Mouse (Mus musculus) R1 (cell line): ENCODE data around the gene Hist1h4j.

Experiments used
- DNase-seq: peaks from one replicate; pipeline ENCODE4 v3.0.0-alpha.2; 2018; ENCODE audit warnings: low read depth, low spot score

Gene Hist1h4j

DNA sequence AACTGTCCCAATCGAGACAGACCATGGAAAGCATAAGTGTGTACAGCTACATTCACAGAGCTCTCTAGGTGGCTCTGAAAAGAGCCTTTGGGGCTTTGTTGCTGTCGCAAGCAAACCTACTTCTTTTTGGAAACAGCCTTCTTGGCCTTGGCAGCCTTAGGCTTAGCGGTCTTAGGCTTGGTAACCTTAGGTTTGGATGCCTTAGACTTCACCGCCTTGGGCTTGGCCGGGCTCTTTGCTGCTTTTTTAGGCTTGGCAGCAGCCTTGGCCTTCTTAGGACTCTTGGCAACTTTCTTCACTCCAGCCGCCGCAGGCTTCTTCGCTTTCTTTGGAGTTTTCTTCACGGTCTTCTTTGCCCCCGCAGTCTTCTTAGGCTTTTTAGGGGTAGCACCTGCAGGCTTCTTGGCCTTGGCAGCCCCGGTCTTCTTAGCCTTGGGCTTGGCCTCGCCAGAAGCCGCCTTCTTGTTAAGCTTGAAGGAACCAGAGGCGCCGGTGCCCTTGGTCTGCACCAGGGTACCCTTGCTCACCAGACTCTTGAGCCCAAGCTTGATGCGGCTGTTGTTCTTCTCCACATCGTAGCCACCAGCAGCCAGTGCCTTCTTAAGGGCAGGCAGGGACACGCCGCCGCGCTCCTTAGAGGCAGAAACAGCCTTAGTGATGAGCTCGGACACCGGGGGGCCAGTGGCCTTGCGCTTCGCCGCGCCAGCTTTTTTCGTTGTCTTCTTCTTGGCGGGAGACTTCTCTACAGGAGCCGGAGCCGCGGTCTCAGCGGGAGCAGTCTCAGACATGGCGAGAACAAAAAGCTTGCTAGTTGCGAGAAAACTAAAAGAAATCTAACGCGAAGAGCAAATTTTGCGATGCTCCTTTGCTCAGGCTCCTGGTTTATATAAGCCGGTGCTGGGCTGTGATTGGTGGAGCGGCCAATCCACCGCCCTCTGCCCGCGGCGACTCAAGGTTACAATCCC, 45.2 kb downstream of the Hist1h4j start, which contains the start of gene Hist1h1b:
Gene Hist1h1b (minus strand): TSS at position 859 of the 965 bp plus-strand sequence.
- peak; percentile 87 for DNase-seq

DNA sequence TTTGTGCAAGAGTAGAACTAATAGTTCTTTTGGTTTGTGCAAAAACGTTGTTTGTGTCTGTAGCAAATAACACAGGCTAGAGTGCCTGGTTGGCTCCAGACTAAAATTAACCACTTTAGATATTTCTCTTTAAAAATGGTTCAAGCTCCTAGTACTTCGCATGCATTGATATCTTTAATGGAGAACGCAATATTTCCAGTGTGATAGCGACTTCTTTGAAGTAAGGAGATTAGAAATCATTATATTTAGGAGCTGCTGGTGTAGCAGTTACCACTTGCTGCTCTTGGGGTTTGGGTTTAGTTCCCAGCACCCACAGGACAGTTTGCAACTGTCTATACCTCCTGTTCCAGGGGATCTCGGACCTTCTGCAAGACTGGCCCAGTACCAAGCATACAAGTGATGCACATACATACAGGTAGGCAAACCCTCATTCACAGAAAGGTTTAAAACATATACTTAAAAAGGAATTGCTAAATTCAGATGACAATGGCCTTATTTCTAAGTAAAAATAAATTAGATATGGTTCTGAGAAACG, 46.2 kb downstream of the Hist1h4j start:
- DNase-seq: no peak

DNA sequence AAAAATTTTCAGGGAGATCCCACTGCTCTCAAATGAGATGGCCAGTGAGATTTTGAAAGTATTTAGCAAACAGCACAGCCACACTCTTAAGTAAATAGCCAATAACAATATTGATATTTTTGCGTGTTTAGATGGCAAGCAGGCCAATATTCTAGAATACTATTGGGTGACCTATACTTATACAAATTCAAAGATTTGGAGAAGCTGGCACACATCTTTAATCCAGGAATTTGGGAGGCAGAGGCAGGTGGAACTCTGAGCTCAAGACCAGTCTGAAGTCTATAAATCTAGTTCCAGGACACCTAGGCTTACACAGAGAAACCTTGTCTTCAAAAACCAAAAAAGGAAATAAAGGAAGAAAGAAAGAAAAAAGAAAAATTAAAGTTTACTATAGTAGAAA, 46.8 kb downstream of the Hist1h4j start:
- no peak for DNase-seq

DNA sequence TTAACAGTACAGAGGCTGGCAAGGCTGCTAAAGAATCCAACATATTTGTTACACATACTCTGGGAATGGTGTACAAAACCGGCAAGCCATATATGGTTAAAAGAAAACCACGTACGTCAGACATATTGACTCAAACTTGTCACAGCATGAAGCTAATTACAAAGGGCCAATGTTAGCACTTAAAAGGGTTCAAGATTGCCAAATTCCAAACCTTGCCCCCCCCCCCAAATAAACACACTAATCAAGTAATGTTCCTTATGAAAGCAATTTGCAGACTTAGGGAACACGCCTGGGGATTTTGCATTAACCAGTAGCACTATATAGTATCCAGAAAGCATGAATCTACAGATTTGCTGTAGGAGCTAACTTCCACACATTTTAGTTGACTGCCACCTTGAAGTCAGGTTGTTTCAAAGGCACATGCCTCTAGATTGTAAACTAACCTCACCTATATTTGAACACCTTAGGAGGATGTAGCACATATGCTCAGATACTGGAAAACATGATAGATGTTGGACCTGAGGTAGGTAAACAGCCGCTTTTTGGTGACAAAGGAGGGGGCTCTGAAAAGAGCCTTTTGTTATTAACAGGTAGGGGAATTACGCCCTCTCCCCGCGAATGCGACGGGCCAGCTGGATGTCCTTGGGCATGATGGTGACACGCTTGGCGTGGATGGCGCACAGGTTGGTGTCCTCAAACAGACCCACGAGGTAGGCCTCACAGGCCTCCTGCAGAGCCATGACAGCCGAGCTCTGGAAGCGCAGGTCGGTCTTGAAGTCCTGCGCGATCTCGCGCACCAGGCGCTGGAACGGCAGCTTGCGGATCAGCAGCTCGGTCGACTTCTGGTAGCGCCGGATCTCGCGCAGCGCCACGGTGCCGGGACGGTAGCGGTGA, 47.7 kb downstream of the Hist1h4j start:
- DNase-seq: peak; percentile 78

DNA sequence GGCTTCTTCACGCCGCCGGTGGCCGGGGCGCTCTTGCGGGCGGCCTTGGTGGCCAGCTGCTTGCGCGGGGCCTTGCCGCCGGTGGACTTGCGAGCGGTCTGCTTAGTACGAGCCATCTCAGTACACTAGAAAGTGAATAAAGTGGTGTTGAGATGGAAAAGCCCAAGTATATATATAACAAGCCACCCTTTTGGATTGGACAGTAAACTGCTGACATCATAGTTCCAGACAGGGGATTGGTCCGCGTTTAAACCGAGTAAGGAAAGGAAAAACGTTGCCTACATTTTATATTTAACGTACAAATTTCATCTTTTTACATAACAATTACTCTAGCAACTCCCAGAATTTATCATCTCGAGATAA, 48.4 kb downstream of the Hist1h4j start, which contains the start of gene Hist1h3i:
Gene Hist1h3i (minus strand): TSS at position 116 of the 363 bp plus-strand sequence.
- peak; percentile 93 for DNase-seq

DNA sequence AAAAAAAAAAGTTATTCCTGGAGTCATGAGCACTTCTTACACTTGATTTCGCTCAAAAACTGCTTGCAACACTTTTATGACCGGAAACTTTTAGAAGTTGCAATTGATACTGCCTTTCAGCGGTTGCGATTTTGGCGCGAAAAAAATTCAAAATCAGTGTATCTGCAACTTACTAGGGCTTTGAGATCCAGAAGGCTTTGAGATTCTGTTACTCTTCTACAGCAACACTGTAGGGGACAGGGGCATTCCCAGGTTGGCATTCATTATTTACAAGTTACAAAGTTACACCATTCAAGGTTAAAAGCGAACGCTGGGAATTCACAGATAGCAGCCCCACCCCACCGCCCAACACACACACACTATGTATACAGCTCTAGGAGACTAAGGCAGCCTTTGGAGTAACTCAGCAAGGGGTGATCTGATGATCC, 48.9 kb downstream of the Hist1h4j start:
- DNase-seq: peak; percentile 82

DNA sequence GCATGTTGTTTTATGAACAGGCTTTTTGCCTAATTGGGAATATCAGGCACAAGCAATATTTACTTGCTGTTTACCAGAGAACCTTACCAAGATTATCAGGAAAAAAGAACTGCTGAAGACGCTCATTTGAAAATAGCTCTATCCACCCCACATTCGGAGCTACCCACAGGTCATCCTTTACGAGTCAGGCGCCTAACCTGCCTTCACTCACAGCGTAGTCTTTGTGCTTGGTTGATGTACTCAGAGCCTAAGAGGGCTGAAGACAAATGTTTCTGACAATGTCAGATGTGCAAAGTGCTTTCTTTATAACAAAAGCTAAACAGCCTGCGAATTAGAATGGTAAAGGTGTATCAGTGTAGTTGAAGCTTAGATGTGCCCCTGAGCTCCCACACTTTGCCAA, 49.4 kb downstream of the Hist1h4j start:
- DNase-seq: no peak
